Mouse (Mus musculus) c-Kit-negative CD71-positive TER-119-positive erythroid progenitor cells, embryonic 14.5 days (primary cell): Measurements from ENCODE around the gene Cks2.
"Not testable (repeated sequence)": the region's sequence is repeated elsewhere in the genome, so short reads cannot be mapped to it uniquely, and the experiment has no call there.

Experiments used
- DNase-seq: peaks from one replicate; pipeline ENCODE4 v3.0.0-alpha.2; 2013; ENCODE audit warnings: low read depth, low spot score

Cks2 gene

DNA sequence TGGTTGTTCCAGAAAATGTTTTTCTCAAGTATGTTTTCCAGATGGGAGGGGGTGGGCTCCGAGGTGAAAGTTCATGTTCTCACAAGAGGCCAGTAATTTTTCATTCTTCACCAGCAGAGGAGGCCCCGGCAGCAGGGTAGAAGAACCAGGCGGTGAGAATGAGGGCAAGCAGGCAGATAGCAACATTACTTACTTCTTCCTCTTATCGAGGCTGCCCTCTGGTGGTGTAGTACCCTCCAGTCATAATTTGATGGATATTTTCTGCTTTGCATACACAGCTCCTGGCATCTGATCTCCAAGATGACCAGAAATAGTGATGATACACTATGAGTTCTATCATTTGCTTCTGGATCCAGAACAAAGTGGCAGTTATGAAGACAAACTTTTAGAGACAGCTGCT, 6.1 kb upstream of the Cks2 start:
- no peak for DNase-seq

DNA sequence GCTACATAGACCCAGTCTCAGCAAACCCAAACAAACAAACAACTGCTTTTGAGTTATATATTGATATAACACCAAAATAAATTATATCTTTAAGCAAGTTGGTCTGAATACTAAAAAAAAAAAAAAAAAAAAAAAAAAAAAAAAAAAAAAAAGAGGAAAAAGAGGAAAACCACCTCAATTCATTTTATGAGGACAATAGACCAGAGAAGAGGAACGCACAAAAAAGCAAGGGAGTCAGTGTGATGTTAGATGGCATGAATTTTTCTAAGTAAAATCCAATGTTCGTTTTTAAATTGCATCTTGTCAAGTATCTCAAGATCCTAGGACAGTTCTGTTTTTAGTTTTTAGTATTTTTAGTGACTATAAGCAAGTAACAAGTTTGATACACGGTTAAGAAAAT, 3.6 kb upstream of the Cks2 start:
- no peak for DNase-seq

DNA sequence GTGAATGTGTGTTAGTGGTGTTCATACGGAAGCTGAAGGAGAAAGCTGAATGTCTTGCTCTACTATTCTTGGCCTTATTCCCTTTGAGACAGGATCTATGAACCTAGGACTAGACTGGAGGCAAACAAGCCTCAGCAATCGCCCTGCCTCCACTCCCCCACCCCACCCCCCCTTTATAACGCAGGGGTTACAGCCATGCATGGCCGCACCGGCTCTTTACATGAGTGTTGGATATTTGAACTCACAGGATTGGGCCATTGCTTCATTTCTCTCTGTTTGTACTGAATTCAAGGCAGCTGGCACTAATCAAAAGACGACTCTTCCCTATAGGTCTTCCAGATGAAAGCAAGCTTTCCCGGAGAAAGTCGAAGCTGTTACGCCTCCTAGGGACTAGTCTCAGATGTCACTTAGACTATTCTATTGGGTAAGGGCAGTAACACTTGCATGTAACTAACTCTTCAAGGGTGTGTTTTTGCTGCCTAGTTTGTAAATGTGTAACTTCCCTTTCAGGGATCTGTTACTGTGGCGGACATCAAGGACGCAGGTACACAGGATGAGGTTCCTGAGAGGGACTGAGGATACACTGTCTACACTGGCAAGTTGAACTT, 2.8 kb upstream of the Cks2 start:
- no peak for DNase-seq

DNA sequence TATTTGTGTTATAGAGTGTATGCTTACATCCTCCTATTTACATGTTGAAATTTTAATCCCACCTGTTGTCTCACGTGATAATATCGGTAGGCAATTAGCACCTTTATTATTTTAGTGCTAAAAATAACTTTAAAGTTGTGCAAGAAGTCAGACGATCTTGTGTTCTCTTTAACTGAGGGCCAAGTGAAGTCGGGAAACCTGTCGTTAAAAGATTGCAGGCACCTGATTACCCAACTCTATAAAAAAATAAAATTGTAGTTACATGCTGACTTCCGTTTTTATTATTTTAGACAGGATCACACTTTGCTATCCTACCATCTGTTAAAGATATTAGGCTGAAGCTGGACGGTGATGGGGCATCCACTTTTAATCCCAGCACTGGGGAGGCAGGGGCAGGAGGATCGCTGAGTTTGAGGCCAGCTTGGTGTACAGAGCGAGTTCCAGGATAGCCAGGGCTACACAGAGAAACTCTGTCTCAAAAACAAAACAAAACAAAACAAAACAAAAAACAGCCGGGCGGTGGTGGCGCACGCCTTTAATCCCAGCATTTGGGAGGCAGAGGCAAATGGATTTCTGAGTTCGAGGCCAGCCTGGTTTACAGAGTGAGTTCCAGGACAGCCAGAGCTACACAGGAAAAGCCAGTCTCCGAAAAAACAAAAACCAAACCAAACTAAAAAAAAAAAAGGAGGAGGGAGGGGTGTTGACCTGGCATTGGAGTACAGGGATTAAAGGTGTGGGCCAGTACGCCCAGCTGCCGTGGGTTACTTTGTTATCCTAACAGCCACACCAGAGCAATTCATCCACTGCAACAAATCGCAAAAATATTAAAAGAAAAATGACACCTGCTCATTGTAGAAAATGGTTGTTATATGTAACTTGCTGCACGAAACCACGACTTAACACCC, 856 bp upstream of the Cks2 start:
- DNase-seq, result no peak

DNA sequence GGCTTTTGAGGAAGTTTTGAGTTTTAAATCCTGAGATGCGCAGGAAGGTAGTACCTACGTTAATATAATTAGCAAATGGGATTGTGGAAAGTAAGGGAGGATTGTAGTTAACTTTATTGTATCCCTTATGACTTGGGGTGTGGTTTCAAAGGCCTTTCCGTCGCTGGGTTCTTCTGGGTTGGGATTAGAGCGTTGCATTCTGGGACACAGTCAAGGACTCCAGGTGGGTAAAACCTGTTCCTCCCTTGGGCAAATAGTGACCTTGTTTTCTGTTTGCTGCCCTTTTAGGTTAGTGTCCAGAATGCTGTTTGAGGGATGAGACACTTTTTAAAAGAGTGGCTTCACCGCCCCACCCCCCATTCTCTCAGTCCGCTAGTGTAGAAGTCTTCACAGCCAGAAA, 840 bp downstream of the Cks2 start:
- DNase-seq, result peak; percentile 63

DNA sequence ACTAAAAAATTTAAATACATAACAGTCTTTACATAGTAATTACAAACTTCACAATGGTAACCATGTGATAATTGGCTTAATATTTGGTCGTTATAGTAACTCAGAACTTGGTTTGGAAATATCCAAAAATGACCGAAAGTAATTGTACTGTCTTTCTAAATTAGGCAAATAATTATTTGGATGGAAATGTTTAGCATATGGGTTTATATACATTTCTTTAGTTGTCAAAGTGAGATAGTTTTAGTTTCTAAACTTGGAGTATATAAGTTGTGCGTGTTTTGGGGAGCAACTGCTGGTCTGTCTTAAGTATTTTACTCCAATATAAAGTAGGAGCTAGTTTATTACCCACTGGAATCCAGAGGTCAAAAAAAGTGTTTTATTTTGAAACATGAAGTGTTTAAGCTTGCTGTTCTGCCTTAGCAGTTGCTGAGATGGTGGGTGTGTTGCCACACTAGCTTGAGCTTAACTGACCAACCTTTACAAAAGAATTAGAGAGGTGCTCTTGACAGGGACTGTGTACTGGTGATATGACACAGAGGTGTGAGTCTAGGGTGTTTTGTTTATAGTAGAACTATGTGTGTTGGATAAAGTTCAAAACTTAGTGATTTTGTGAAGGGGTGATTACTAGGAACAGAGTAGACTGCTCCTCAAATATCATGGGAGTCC, 1.5 kb downstream of the Cks2 start:
- DNase-seq, result no peak

DNA sequence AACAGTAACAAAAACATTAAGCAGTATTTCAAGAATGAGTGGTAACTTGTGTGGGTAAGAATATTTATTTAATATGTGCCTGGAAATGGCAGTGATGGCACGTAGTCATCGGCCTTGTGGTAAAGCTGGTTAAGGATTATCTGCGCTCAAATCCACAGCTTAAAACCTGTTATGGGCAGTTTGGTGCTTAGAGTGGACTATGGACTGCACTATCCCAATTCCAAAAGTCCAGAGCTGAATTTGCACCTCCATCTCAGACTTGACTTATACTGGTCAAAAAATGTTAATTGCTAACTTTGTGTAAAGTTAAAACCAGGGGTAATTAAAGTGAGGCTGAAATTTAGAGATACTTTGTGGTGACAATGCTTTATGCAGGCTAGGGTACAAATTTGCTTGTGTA, 2.7 kb downstream of the Cks2 start:
- DNase-seq, result no peak

DNA sequence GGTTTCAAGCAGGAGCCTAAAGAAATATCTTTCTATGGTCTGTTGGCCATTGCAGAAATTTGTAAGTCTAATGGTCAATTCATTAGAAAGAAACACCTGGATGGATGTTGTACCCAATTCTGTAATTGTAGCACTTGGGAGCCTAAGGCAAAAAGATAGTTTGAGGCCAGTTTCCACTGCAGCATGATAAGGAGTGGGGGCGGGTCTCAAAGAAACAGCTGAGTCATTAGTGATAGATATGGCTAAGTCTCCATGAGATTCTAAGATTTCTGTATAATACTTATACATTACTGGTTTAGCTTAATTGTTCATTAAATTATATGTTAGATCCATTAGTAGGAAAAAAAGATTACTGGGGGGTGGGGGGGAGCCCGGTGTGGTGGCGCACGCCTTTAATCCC, 3.2 kb downstream of the Cks2 start:
- peak; percentile 72 for DNase-seq

DNA sequence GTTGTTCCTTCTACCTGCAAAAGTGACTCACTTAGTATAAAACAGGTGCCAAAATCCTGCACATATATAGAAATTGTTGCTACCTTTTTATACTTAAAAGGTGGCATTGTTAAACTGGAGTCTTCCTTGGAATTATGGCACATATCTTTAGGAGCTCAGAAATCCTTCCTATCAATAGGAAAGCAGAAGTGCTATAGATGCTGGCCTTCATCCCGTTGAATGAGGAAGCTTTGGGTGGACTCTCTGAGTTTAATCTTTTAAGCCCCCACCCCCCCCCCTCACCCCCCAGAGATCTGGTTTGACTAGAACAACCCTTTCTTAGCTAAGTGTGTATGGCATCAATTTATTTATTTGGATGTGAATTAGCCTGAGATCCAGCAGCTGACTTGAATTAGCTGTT, 4.7 kb downstream of the Cks2 start:
- DNase-seq, result no peak

DNA sequence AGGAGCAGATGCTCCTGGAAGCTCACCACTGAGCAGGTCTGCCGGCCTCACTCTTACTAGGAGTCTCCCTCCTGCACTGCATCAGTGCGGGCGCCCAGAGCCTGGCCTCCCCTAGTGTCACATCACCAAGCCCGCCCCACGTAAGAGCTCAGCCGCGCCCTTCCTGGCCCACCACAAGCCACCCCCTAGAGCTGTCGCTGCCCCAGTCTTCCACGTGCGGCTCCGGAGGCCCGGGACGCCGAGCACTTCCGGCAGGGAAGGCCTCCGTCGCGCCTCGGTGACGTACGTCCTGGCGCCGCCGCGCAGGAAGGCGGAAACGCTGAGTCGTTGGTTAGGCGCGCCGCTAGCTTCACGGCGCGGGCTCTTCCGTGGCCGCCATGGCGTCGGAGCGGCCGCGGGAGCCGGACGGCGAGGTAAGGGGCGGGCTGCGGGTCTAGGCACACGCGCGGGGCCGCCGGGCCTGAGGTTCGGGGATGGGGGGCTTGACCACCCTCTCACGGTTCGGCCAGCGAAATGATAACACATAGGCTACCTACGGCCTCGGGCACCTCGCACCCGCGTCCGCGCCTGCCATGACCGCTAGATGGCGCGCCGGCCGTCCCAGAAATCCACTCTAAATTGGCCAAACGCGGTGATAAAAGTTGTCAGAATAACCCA, 6.5 kb downstream of the Cks2 start, which contains the start of gene Secisbp2:
Gene Secisbp2 (plus strand): TSS at position 290 of the 657 bp plus-strand sequence.
- DNase-seq, result peak; percentile 80

DNA sequence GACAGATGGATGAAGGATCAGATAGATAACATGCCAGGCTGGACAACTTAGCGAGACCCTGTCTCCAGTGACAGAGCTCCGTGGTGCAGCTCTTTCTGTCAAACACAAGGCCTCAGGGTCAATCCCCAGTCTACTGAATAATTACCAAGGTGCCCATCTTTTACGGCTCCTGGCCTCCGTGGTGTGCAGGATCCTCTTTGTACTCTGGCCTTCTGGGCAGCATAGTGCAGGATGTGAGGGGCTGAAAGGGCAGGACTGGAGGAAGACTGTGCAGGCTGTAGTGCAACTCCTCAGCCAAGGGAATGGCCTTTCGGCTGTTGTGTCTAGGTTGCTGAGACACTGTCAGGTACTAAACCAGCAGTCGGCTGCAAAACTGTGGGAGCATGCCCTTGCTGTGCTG, 8.1 kb downstream of the Cks2 start:
- DNase-seq, result no peak

DNA sequence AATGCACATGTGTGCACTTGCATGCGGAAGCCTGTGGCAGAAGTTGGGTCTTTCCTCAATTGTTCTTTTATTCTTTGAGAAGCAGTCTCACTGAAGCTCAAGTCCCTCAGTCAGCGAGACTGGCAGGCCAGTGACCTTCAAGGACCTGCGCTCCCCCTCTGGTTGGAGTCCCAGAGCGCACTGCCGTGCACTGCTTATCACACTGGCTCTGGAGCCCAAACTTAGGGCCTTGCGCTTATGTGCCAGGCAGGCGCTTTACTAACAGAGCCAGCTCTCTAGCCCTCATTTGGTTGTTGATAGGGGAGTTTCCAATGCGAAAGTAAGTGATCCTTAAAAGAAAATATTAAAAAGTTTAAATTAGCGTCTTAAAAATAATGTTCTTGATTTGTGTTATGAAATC, 8.9 kb downstream of the Cks2 start:
- DNase-seq, result no peak

DNA sequence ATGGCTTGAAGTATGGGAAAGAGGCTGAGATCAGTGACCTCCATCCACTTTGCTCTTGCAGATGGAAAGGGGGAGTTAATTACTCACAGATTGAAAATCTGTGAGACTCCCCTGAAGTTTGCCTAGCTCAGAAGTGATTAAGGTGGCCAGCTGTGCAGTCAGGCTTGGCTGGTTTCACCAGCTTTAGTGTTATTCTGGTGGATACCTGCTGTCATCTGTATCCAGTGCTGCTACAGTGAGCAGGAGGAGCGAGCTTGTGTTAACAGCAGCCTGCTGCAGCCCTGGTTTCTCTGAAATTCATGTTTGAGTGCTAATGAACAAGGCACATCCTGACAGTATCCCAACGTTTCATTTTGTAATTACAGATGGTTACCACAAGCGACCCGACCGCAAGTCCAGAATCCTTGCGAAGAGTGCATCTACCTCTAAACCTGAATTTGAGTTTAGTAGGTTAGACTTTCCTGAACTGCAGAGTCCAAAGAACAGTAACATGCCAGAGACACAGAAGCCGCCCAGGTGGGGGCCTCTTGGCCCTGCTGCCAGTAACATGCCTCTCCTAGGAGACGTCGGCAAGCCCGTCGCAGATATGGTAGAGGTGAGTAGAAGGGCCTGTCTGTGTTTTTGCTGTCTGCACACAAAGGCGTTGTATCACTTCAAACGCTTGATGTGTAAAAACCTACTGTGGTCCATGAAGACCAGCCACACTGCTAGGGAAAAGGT, 11.6 kb downstream of the Cks2 start:
- no peak for DNase-seq

DNA sequence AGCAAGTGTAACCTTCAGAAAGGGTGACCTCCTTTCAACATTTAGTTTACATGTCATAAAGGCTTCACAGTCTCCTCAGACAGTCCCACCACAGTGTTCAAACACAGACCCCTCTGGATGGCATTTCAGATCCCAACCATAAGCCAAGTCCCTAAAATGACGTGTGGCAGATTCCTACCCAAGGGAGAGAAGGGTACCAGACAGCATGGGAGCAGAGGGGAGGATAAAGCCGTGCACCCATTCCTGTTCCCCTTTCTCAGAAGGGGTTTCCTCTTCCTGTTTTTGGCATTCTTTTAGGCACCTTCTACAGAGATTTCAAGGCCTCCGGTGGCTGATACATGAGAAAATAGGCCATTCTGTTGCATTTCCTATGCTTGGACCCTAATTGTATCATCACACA, 13.1 kb downstream of the Cks2 start:
- no peak for DNase-seq

DNA sequence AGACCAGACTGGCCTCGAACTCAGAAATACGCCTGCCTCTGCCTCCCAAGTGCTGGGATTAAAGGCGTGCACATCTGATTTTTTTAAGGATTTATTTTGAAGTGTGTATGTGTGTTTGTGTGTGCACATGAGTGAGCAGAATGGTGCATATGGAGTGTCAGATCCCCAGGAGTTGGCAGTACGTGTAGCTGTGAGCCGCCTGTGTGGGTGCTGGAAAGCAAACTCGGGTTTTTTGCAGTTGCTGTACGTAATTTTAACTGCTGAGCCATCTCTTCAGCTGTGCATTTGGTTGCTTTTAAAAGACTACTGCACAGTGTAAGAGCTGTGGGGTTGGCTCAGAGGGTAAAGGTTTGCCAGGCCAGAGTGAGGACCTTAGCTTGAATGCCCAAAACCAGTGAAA, 14.5 kb downstream of the Cks2 start:
- no peak for DNase-seq

DNA sequence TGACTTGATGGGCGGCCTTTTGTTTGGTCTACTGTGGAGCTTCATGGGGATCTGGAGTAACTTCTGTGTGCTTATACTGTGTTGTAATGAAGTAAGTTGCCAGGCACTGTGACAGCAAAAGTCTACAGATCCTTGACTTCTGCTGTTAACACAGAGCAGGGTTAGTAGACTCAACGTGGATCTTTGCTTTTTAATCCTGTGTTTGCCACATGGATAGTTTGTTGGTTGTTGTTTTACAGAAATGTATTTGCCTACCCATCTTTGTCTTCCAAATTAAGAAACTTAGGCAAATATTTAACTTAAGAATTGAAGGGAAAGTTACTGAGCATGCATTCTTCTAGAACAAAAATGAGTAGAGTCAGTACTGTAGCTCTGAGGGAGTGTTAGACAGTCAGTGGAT, 18.5 kb downstream of the Cks2 start:
- no peak for DNase-seq

DNA sequence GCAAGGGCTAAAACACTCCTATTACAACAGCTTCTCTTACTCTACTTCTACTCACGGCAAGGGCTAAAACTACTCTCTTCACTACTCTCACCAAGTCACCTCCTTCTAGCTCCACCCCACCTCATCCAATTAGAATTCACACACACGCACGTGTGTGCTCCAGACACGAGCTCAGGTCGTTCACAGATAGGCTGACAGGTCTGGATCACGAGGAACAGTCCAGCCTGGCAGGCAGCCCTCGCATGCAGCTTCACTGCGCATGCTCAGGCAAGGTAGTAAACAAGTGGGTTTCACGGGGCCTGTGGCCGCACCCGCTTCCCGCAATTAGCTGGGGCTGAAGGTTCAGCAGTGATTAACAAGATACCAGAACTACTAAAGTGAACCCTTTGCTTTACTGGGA, 23.2 kb downstream of the Cks2 start:
- DNase-seq, result not testable (repeated sequence)

DNA sequence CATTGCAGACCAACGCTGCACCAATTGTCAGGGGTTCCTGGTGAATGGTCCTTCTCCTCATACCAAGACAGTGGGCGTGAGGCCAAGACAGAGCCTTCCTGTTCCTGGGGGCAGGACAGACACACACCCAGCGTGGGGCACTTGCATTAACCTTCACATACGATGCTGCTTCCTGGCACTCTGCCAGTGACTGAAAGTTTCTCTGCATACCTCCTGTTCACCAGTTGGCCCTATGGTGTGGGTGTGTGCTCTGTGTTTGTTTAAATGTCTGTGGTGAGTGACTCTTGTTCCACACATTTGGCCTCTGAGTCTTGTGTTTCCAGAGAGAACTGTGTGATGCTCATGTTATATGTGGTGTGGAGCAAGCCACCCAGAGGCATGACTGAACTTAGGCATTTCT, 31.6 kb downstream of the Cks2 start:
- DNase-seq, result no peak

DNA sequence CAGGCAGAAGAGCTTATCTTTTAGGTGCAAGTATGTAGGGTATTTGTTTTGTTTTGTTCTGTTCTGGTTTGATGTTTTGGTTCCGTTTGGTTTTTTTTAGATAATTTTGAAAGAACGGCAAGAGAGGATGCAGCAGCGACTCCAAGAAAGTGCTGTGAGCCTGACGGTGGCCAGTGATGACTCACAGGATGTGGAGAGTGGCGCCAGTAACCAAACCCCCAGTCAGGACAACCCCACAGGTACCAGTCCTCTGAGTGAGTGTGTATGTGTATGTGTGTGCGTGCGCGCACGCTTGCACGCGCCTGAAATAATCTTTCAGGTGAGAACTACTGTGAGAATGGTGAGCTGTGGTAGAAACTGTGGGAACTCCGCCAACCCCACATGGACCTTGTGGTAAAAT, 32.0 kb downstream of the Cks2 start:
- no peak for DNase-seq

DNA sequence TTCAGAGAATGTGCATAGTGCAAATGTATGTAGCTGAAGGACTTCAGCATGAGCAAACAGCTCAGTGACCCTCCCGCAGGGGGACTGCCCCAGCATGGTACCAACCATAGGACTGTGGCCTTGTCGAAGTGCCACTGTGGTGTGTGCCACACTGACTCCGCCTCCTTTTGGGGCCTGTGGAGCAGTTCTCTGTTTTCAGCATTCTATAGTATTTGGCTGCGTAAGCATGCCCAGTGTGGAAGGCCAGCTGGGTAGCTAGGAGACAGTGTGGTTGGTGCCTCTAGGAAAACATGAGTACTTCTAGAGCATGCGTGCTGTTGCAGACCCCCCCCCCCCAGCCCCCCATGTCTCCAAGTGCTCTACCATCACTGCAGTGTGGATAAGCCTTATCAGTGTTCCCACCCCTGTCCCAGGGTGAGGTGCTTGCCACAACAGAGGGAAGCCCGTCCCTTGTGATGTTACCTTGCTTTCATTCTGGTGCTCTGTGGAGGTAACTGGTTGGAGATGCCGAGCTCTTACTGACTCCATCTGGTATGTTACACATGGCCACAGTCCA, 32.7 kb downstream of the Cks2 start:
- DNase-seq, result no peak

DNA sequence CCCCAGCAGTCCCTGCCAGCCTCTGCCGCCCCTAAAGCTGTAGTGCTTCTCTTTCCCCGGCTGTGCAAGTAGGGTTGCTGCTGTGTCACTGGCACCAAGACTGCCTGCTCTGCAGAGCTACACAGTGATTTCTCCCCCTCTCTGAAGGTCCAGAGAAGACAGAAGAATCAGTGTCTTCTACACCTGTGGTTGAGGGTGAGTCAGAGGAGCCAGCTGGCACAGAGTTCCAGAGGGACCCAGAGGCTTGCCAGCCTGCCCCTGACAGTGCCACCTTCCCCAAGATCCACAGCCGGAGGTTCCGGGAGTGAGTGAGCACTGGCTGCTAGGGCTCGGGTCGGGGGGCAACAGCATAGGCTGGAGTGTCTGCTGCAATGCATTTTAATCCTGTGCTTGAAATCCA, 33.7 kb downstream of the Cks2 start:
- DNase-seq, result no peak
